Mouse (Mus musculus) liver, postnatal 0 days (tissue): ENCODE data around the gene Fosb. TPM values are rescaled to one million over a fixed set of nuclear protein-coding genes. Genes with fewer than 3 reads are reported as not detected.

Experiments used
- ATAC-seq: fragments of 200-750 bp; cut with Nextera tagmentation; 2 replicates; pipeline ENCODE4 v1.8.0; 2017; ENCODE audit warnings: mild to moderate bottlenecking, moderate library complexity
- DNase-seq: peaks from one replicate; pipeline ENCODE4 v3.0.0-alpha.2; 2016
- H3K27ac ChIP-seq: fragments of 300-500 bp; sonication (generic); 2 replicates; pipeline ENCODE4 v1.5.1; 2014; ENCODE audit warnings: antibody characterized with exemption, moderate library complexity, mild to moderate bottlenecking, low read depth
- H3K27me3 ChIP-seq: fragments of 300-500 bp; sonication (generic); 2 replicates; pipeline ENCODE4 v1.6.1; 2014; ENCODE audit warnings: low read length, control low read depth, mixed read lengths; ENCODE audit not compliant: insufficient read depth
- H3K36me3 ChIP-seq: fragments of 300-500 bp; sonication (generic); replicated peaks from 2 replicates; pipeline ENCODE4 v1.6.1; 2014; ENCODE audit warnings: mild to moderate bottlenecking, control low read depth, low read length, moderate library complexity, mixed read lengths; ENCODE audit not compliant: insufficient read depth
- H3K4me1 ChIP-seq: fragments of 300-500 bp; sonication (generic); 2 replicates; pipeline ENCODE4 v1.6.1; 2014; ENCODE audit warnings: antibody characterized with exemption, mild to moderate bottlenecking, control low read depth; ENCODE audit not compliant: insufficient read depth
- H3K4me2 ChIP-seq: fragments of 300-500 bp; sonication (generic); 2 replicates; pipeline ENCODE4 v1.6.1; 2014; ENCODE audit warnings: low read depth, mild to moderate bottlenecking, low read length, moderate library complexity, mixed read lengths
- H3K4me3 ChIP-seq: fragments of 300-500 bp; sonication (generic); 2 replicates; pipeline ENCODE4 v1.5.1; 2014; ENCODE audit warnings: low read depth, low read length
- H3K9ac ChIP-seq: fragments of 300-500 bp; sonication (generic); replicated peaks from 2 replicates; pipeline ENCODE4 v1.6.1; 2014; ENCODE audit warnings: mild to moderate bottlenecking, moderate library complexity
- H3K9me3 ChIP-seq: fragments of 300-500 bp; sonication (generic); 2 replicates; pipeline ENCODE4 v1.6.1; 2016; ENCODE audit warnings: mild to moderate bottlenecking, control low read depth, low read length, mixed read lengths
- CTCF ChIP-seq: sonication (generic); IDR thresholded peaks from 2 replicates; pipeline ENCODE4 v1.5.1; 2016; ENCODE audit warnings: antibody characterized with exemption, low read depth
- EP300 ChIP-seq: IDR thresholded peaks from 2 replicates; pipeline ENCODE4 v1.6.1; 2016; ENCODE audit warnings: antibody characterized with exemption, low read depth, mild to moderate bottlenecking
- WGBS: fragments of 180-500 bp; shearing (Covaris S2); extraction: QIAGEN DNeasy Blood & Tissue Kit; methylation state at CpG from one replicate; pipeline ENCODE4 v1.1.7; 2014; ENCODE audit not compliant: insufficient replicate concordance; 5-methylcytosine and 5-hydroxymethylcytosine counted together
- polyA plus RNA-seq: library from polyadenylated mRNA; unstranded; fragments of >200 nt; fragmentation: Nextera tagmentation; extraction: Ambion mirVana; gene quantifications from 2 replicates; pipeline ENCODE4 v1.2.1, GENCODE M21; 2015

The Fosb gene
- polyA plus RNA-seq, 1 experiment from 2014 or later = 0.06 TPM

- Histone ChIP-seq H3K9ac (no peak overlapping the region), H3K4me1 (peaks cover 30% of the 10 kb centered on the region), H3K27ac (no peak overlapping the region), H3K4me2 (peak overlapping the region; percentile 58), H3K4me3 (peak overlapping the region; percentile 24), H3K9me3 (no peaks in the 10 kb centered on the region), H3K36me3 (no peaks in the 10 kb centered on the region), H3K27me3 (peaks cover 23% of the 10 kb centered on the region)
- WGBS = under 1% methylated on average over 27 of the region's 27 CpGs
- no peak for ATAC-seq
- TF ChIP-seq EP300 (no peak), CTCF (peak; percentile 98)
- peak; percentile 87 for DNase-seq
Measured at GRCm38 (mm10) chr7:19342481-19343027, 32.7 kb upstream of the Fosb start.

- Histone ChIP-seq H3K27me3 (peaks cover 23% of the 10 kb centered on the region), H3K4me1 (peaks cover 30% of the 10 kb centered on the region), H3K4me3 (peak overlapping the region; percentile 24; the same call in 1 of the 2 replicates), H3K36me3 (no peaks in the 10 kb centered on the region), H3K4me2 (peak overlapping the region; percentile 58), H3K9ac (peak overlapping the region; percentile 26; the same call in 1 of the 2 replicates), H3K27ac (no peak overlapping the region), H3K9me3 (no peaks in the 10 kb centered on the region)
- no peak for TF ChIP-seq CTCF
- TF ChIP-seq EP300 = no peak
- WGBS = 2% methylated on average over 41 of the region's 41 CpGs
- ATAC-seq = no peak
- no peak for DNase-seq
Measured at GRCm38 (mm10) chr7:19341761-19342409, 32.0 kb upstream of the Fosb start.

GRCm38 (mm10) chr7:19341250-19341649 is 31.4 kb upstream of the Fosb start:
- ATAC-seq (no peak), DNase-seq (no peak)
- Histone ChIP-seq H3K4me2 (no peak overlapping the region), H3K27me3 (peaks cover 23% of the 10 kb centered on the region), H3K36me3 (no peaks in the 10 kb centered on the region), H3K27ac (no peak overlapping the region), H3K9ac (no peak overlapping the region), H3K9me3 (no peaks in the 10 kb centered on the region), H3K4me1 (peaks cover 30% of the 10 kb centered on the region), H3K4me3 (no peak overlapping the region)
- no peak for TF ChIP-seq CTCF
- TF ChIP-seq EP300 = no peak
- WGBS = 23% methylated on average over 10 of the region's 10 CpGs

- H3K9ac ChIP-seq = no peak overlapping the region
- ATAC-seq = no peak
- WGBS = 61% methylated on average over 7 of the region's 7 CpGs
- peaks cover 23% of the 10 kb centered on the region for H3K27me3 ChIP-seq
- H3K4me1 ChIP-seq = peaks cover 19% of the 10 kb centered on the region
- no peak overlapping the region for H3K4me2 ChIP-seq
- DNase-seq = no peak
- no peaks in the 10 kb centered on the region for H3K36me3 ChIP-seq
- no peak overlapping the region for H3K4me3 ChIP-seq
- no peak for TF ChIP-seq CTCF
- TF ChIP-seq EP300 = no peak
- no peak overlapping the region for H3K27ac ChIP-seq
- H3K9me3 ChIP-seq = no peaks in the 10 kb centered on the region
Measured at GRCm38 (mm10) chr7:19338596-19338995, 28.7 kb upstream of the Fosb start.

GRCm38 (mm10) chr7:19338060-19338459 is 28.2 kb upstream of the Fosb start:
- H3K27me3 ChIP-seq = peaks cover 21% of the 10 kb centered on the region
- no peak overlapping the region for H3K9ac ChIP-seq
- WGBS = 45% methylated on average over 2 of the region's 2 CpGs
- no peaks in the 10 kb centered on the region for H3K36me3 ChIP-seq
- no peak overlapping the region for H3K4me2 ChIP-seq
- DNase-seq (no peak), ATAC-seq (peak; percentile 70)
- H3K9me3 ChIP-seq = no peaks in the 10 kb centered on the region
- no peak overlapping the region for H3K27ac ChIP-seq
- no peak overlapping the region for H3K4me3 ChIP-seq
- peaks cover 14% of the 10 kb centered on the region for H3K4me1 ChIP-seq
- no peak for TF ChIP-seq EP300
- no peak for TF ChIP-seq CTCF

- Histone ChIP-seq H3K4me1 (peaks cover 12% of the 10 kb centered on the region), H3K27ac (no peak overlapping the region), H3K36me3 (no peaks in the 10 kb centered on the region), H3K9ac (no peak overlapping the region), H3K4me3 (no peak overlapping the region), H3K4me2 (no peak overlapping the region), H3K9me3 (no peaks in the 10 kb centered on the region), H3K27me3 (peaks cover 14% of the 10 kb centered on the region)
- DNase-seq (no peak), ATAC-seq (no peak)
- TF ChIP-seq EP300 (no peak), CTCF (no peak)
- WGBS = 55% methylated on average over 10 of the region's 10 CpGs
Measured at GRCm38 (mm10) chr7:19337122-19337521, 27.3 kb upstream of the Fosb start.
